Mouse (Mus musculus) heart, embryonic 14.5 days (tissue): ENCODE measurements at regions not wholly inside any gene's neighbourhood (a gene's known extent, or its start where the extent isn't known, plus 50 kb on each side); places are given as distances from the start of the nearest gene placed in this dataset.

ENCODE experiments used
- ATAC-seq: fragments of 200-750 bp; cut with Nextera tagmentation; 2 replicates; pipeline ENCODE4 v1.8.0; 2017; ENCODE audit warnings: low read depth, moderate TSS enrichment; ENCODE audit not compliant: insufficient number of reproducible peaks, insufficient read depth, low FRiP score
- H3K27ac ChIP-seq, 2 experiments: fragments of 200-500 bp in 1 of 2; fragments of 300-500 bp in 1 of 2; sonication (generic) in 1 of 2; replicated peaks in 1 of 2; 2 replicates each; pipeline ENCODE4 v1.5.1; 2012 to 2014; ENCODE audit warnings: low read depth in 2 of 2, low read length in 2 of 2, control low read depth in 1 of 2, mild to moderate bottlenecking in 1 of 2, mixed read lengths in 1 of 2; ENCODE audit not compliant: control insufficient read depth in 1 of 2, insufficient read depth in 1 of 2
- H3K27me3 ChIP-seq: fragments of 300-500 bp; sonication (generic); 2 replicates; pipeline ENCODE4 v1.6.1; 2014; ENCODE audit warnings: mild to moderate bottlenecking, low read length, control low read depth; ENCODE audit not compliant: control insufficient read depth, insufficient read depth
- H3K36me3 ChIP-seq: fragments of 300-500 bp; sonication (generic); 2 replicates; pipeline ENCODE4 v1.6.1; 2014; ENCODE audit warnings: mild to moderate bottlenecking, control low read depth, low read length, mixed read lengths; ENCODE audit not compliant: control insufficient read depth, insufficient read depth
- H3K4me1 ChIP-seq, 2 experiments: fragments of 200-500 bp in 1 of 2; fragments of 300-500 bp in 1 of 2; sonication (generic) in 1 of 2; 2 replicates each; pipeline ENCODE4 v1.6.1; 2012 to 2014; ENCODE audit warnings: low read length in 2 of 2, control low read depth in 1 of 2, mixed read lengths in 1 of 2; ENCODE audit not compliant: control insufficient read depth in 2 of 2, insufficient read depth in 2 of 2
- H3K4me2 ChIP-seq: fragments of 300-500 bp; sonication (generic); 2 replicates; pipeline ENCODE4 v1.6.1; 2014; ENCODE audit warnings: mild to moderate bottlenecking, low read length
- H3K4me3 ChIP-seq, 2 experiments: fragments of 200-500 bp in 1 of 2; fragments of 300-500 bp in 1 of 2; sonication (generic) in 1 of 2; 2 replicates each; pipeline ENCODE4 v1.5.1; 2012 to 2014; ENCODE audit warnings: low read length in 2 of 2, mild to moderate bottlenecking in 2 of 2, control low read depth in 1 of 2, low read depth in 1 of 2, moderate library complexity in 1 of 2; ENCODE audit not compliant: control insufficient read depth in 1 of 2, insufficient read depth in 1 of 2
- H3K9ac ChIP-seq: fragments of 300-500 bp; sonication (generic); 2 replicates; pipeline ENCODE4 v1.6.1; 2014; ENCODE audit warnings: mild to moderate bottlenecking, low read length
- H3K9me3 ChIP-seq: fragments of 300-500 bp; sonication (generic); 2 replicates; pipeline ENCODE4 v1.6.1; 2016; ENCODE audit warnings: low read length, control low read depth; ENCODE audit not compliant: control insufficient read depth
- WGBS: fragments of 180-500 bp; shearing (Covaris S2); extraction: QIAGEN DNeasy Blood & Tissue Kit; methylation state at CpG from one replicate; pipeline ENCODE4 v1.1.7; 2014; 5-methylcytosine and 5-hydroxymethylcytosine counted together

DNA sequence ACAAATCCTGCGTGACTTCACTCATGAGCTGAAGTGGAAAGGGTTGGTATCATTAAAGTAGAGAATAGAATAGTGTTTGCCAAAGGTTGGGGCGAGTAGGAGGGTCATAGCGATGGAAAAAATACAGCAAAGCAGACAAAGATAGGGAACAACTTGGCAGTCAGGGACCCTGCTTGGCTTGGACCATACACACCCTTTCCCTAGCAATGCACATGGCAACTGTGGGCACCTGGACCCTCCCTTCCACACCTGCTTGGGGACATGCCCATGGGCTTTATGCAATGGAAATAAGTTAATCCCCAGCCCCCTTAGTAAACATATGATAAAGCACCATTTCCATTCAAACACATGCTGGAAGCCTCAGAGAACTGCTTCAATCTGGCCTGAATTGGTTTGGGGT lies 62.2 kb upstream of the Mboat1 start:
- no peaks in the 10 kb centered on the region for H3K4me1 ChIP-seq
- no peak overlapping the region for H3K9ac ChIP-seq
- no peak overlapping the region for H3K27ac ChIP-seq
- no peaks in the 10 kb centered on the region for H3K27me3 ChIP-seq
- WGBS: 84% methylated on average over 3 of the region's 3 CpGs
- H3K4me3 ChIP-seq: no peak overlapping the region
- H3K36me3 ChIP-seq: no peaks in the 10 kb centered on the region
- ATAC-seq: no peak
- H3K9me3 ChIP-seq: no peaks in the 10 kb centered on the region
- no peak overlapping the region for H3K4me2 ChIP-seq

DNA sequence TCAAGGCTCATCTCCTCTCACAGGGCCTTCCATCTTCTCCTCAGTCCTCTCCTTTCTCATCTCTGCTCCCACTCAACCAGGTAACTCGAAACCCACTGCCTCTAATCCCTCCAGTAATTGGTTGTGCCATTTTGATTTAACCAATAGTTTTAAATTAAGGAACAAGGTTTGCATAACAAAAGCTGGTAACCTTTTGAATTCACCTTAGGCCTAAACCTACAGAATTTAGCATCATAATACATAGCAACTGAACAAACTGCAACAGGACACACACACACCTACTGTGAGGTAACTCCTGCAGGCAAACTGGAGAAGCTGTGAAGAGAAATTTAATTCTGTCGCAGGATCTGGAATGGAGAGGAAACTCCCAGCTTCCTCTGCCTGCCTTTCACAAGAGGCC lies 66.9 kb upstream of the Mboat1 start:
- no peak for ATAC-seq

DNA sequence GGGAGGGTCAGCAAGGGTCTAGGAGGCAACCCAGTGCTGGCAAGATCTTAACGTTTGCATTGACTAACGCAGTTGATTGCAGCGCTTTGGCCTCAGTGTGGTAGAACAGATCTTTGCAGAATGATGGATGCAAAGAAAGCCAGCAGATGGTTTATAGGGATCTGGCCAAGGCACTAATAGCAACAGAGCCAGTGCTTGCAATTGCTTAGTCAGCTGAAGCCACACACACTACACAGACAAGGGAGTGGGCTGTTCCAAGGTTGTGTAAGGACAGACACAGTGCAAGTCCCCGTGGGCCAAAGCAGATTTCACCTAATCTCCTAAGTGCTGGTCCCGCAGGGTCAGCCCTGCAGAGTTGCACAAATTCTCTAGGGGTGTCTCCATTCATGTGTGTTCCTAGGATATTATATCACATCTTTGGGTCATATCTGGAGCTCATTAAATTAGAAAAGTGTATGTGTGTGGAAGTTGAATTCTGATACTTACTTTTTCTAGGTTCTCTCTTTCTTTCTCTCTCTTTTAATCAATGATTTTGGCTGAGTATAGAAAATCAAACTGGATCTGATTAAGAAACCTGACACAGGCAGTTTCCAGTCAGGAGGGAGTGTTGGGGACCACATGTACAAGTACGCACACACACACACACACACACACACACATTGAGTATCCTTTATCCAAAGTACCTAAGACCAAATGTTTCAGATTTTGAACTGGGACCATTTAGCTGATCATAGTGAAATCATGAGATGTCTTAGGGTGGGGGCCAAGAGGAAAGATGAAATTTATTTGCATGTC lies 68.5 kb upstream of the Mboat1 start:
- no peak for ATAC-seq
- WGBS: 66% methylated on average over 6 of the region's 6 CpGs

More for the DNA sequence above, 66.9 kb upstream of the Mboat1 start:
- Histone ChIP-seq H3K4me1 (no peaks in the 10 kb centered on the region), H3K9ac (no peak overlapping the region), H3K4me2 (no peak overlapping the region), H3K36me3 (no peaks in the 10 kb centered on the region), H3K4me3 (no peak overlapping the region), H3K27me3 (no peaks in the 10 kb centered on the region), H3K9me3 (no peaks in the 10 kb centered on the region), H3K27ac (no peak overlapping the region)
- WGBS: 77% methylated on average over 2 of the region's 2 CpGs

GRCm38 (mm10) chr13:30065520-30065919 lies 70.8 kb upstream of the Mboat1 start:
- H3K27ac ChIP-seq: no peak overlapping the region
- WGBS: 54% methylated on average over 8 of the region's 8 CpGs
- no peak overlapping the region for H3K9ac ChIP-seq
- H3K9me3 ChIP-seq: no peaks in the 10 kb centered on the region
- no peaks in the 10 kb centered on the region for H3K36me3 ChIP-seq
- no peaks in the 10 kb centered on the region for H3K4me1 ChIP-seq
- no peak overlapping the region for H3K4me3 ChIP-seq
- H3K27me3 ChIP-seq: no peaks in the 10 kb centered on the region
- no peak for ATAC-seq
- no peak overlapping the region for H3K4me2 ChIP-seq

More for the DNA sequence above, 68.5 kb upstream of the Mboat1 start:
- Histone ChIP-seq H3K4me1 (no peaks in the 10 kb centered on the region), H3K27ac (no peak overlapping the region), H3K36me3 (no peaks in the 10 kb centered on the region), H3K4me3 (no peak overlapping the region), H3K9me3 (no peaks in the 10 kb centered on the region), H3K4me2 (no peak overlapping the region), H3K27me3 (no peaks in the 10 kb centered on the region), H3K9ac (no peak overlapping the region)

DNA sequence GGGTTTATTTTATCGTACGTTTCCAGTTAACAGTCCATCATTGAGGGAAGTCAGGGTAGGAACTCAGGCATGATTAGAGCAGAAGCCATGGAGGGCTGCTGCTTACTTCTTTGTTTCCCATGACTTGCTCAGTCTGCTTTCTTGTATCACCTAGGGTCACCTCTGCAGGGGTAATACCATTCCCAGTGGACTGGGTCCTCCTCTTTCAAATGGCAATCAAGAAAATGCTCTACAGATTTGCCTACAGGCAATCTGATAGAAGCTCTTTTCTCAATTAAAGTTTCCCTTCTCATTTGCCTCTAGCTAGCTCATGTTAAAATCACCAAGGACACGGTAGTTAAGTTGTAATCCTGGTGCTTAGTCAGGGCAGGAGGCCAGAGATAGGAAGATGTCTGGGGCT lies 72.5 kb upstream of the Mboat1 start:
- no peak overlapping the region for H3K4me2 ChIP-seq
- ATAC-seq: no peak

DNA sequence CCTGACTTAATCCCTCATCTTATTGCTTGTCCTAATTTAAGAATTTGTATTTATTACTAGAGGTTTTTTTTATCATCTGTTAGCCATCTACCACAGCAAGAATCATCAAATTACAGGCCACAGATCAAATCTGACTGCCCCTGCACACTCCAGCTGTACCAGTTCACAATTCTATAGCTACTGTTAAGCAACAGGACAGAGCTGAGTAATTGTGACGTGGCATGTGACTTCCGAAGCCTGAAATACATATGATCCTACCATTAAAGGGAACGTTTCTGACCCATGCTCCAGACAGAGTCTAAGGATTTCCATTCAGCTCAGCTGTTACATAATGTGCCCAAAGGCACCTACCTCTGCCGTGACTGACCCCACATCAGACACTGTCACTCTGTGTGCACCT lies 74.0 kb upstream of the Mboat1 start:
- WGBS: 69% methylated on average over 4 of the region's 4 CpGs
- H3K9me3 ChIP-seq: no peaks in the 10 kb centered on the region
- no peak overlapping the region for H3K9ac ChIP-seq
- no peaks in the 10 kb centered on the region for H3K27me3 ChIP-seq
- H3K4me1 ChIP-seq: no peaks in the 10 kb centered on the region
- H3K27ac ChIP-seq: no peak overlapping the region
- H3K4me2 ChIP-seq: no peak overlapping the region
- no peak for ATAC-seq
- H3K36me3 ChIP-seq: no peaks in the 10 kb centered on the region
- no peak overlapping the region for H3K4me3 ChIP-seq

More for the DNA sequence above, 72.5 kb upstream of the Mboat1 start:
- 72% methylated on average over 3 of the region's 3 CpGs for WGBS
- no peaks in the 10 kb centered on the region for H3K36me3 ChIP-seq
- H3K27ac ChIP-seq: no peak overlapping the region
- H3K27me3 ChIP-seq: no peaks in the 10 kb centered on the region
- H3K4me3 ChIP-seq: no peak overlapping the region
- H3K9me3 ChIP-seq: no peaks in the 10 kb centered on the region
- no peaks in the 10 kb centered on the region for H3K4me1 ChIP-seq
- no peak overlapping the region for H3K9ac ChIP-seq

DNA sequence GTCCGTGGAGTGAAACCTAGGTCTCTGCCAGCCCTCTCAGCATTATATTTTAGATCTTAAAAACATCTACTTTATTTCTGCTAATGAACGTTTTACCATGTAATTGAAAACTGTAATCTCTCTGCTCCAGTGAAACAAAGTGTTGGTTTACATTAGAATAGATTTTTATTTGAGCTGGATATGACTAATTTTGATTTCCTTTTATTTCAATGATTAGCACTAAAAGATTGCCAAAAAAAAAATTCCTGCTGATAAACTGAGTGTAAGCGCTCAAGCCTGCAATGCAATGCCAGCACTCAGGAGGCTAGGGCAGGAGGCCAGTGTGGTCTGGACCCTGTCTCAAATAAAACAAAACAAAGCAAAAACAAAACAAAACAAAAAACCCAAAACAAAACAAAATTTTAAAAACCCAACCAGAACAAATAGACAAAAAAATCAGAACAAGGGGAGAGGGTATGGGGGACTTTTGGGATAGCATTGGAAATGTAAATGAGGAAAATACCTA lies 69.3 kb upstream of the E2f3 start:
- no peak overlapping the region for H3K9ac ChIP-seq
- no peaks in the 10 kb centered on the region for H3K27me3 ChIP-seq
- no peak overlapping the region for H3K4me3 ChIP-seq
- H3K4me1 ChIP-seq: peaks cover 0 to 3% of the 10 kb centered on the region in 2 experiments; a peak in 1 of 4 replicates
- H3K4me2 ChIP-seq: no peak overlapping the region
- no peaks in the 10 kb centered on the region for H3K9me3 ChIP-seq
- ATAC-seq: no peak
- no peak overlapping the region for H3K27ac ChIP-seq
- 65% methylated on average over 3 of the region's 3 CpGs for WGBS
- no peaks in the 10 kb centered on the region for H3K36me3 ChIP-seq
